Mouse (Mus musculus): ENCODE measurements at regions not wholly inside any gene's neighbourhood (a gene's known extent, or its start where the extent isn't known, plus 50 kb on each side); places are given as distances from the start of the nearest gene placed in this dataset.

DNA sequence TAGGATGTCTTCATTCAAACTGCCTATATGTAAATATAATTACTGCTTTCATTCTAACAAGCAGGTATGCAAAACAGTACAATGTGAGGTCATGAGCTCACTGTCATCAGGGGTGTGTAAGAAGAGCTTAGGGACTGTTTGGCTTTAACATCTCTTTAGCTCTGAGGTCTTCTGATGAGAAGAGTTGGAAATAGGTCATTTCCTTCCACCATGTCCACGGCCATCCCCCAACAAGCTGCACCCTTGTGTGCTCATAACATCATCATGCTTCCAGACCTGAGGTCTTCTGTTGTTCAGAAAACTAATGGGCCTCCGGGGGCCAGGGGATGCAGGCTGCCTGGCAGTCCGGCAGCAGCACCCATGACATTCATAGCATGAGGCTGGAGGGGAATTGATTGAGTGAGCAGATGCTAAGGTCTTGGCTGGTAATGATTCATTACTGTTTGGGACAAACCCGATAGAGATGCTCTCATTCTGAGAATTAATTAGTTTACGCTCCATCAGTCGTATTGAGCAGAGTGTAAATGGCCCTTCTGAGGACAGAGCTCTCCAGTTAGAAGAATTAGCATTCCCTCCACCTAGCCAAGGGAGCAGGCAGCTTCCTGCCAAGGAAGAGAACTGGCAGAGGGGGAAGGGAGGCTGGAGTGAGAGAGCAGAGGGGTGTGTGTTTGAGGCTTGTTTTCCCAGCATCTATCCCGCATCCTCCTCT is 64.0 kb downstream of the Rps24 start:
- Histone ChIP-seq H3K4me1 (ENCODE audit: control insufficient read depth, insufficient read depth, low read length) (peaks cover 14% of the 10 kb centered on the region), H3K27ac (replicated peaks; ENCODE audit: low read depth, low read length) (peak overlapping the region; percentile 76), H3K9ac (replicated peaks; ENCODE audit: low read length) (no peak overlapping the region), H3K9me3 (ENCODE audit: control insufficient read depth, low read length) (peaks cover 2% of the 10 kb centered on the region; the same call in 1 of the 2 replicates), H3K27me3 (ENCODE audit: control insufficient read depth, insufficient read depth, low read length) (no peaks in the 10 kb centered on the region), H3K4me2 (ENCODE audit: low read length) (no peak overlapping the region), H3K36me3 (ENCODE audit: control insufficient read depth, insufficient read depth, low read length) (no peaks in the 10 kb centered on the region), H3K4me3 (replicated peaks; ENCODE audit: low read depth, low read length) (no peak overlapping the region)
- DNase-seq = peak; percentile 78
- ATAC-seq (ENCODE audit: low FRiP score, low TSS enrichment) = peak; percentile 72
- WGBS = 27% methylated on average over 7 of the region's 7 CpGs

DNA sequence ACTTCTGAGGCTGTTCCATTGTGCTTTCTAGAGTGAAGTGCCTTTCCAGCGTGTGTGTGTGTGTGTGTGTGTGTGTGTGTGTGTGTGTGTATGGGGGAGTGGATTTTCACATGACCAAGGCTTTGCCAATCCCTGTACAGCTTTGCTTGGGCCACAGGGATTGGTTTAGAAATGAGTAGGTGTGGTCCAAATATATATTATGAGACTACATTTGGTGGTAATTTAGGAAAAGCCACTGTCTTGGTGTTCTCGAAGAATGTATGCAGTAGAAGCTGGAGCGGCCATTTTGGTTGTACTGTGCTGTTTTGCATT is 64.5 kb downstream of the Rps24 start:
- Histone ChIP-seq H3K4me2 (ENCODE audit: low read length) (no peak overlapping the region), H3K9me3 (ENCODE audit: control insufficient read depth, low read length) (peaks cover 2% of the 10 kb centered on the region; the same call in 1 of the 2 replicates), H3K4me1 (ENCODE audit: control insufficient read depth, insufficient read depth, low read length) (peaks cover 14% of the 10 kb centered on the region), H3K4me3 (replicated peaks; ENCODE audit: low read depth, low read length) (no peak overlapping the region), H3K36me3 (ENCODE audit: control insufficient read depth, insufficient read depth, low read length) (no peaks in the 10 kb centered on the region), H3K9ac (replicated peaks; ENCODE audit: low read length) (no peak overlapping the region), H3K27me3 (ENCODE audit: control insufficient read depth, insufficient read depth, low read length) (no peaks in the 10 kb centered on the region), H3K27ac (replicated peaks; ENCODE audit: low read depth, low read length) (peak overlapping the region; percentile 76)
- ATAC-seq (ENCODE audit: low FRiP score, low TSS enrichment) = no peak
- no peak for DNase-seq
- WGBS = 78% methylated on average over 3 of the region's 3 CpGs

GRCm38 (mm10) chr14:24564801-24565624 is 78.1 kb downstream of the Rps24 start:
- Histone ChIP-seq H3K27ac (replicated peaks; ENCODE audit: low read depth, low read length) (0 out of 2 replicates have a peak overlapping the region, but pooled peaks have one; percentile 5), H3K9me3 (ENCODE audit: control insufficient read depth, low read length) (no peaks in the 10 kb centered on the region), H3K36me3 (ENCODE audit: control insufficient read depth, insufficient read depth, low read length) (no peaks in the 10 kb centered on the region), H3K4me2 (ENCODE audit: low read length) (no peak overlapping the region), H3K4me3 (replicated peaks; ENCODE audit: low read depth, low read length) (no peak overlapping the region), H3K4me1 (ENCODE audit: control insufficient read depth, insufficient read depth, low read length) (peaks cover 8% of the 10 kb centered on the region; the same call in 1 of the 2 replicates), H3K9ac (replicated peaks; ENCODE audit: low read length) (no peak overlapping the region), H3K27me3 (ENCODE audit: control insufficient read depth, insufficient read depth, low read length) (no peaks in the 10 kb centered on the region)
- ATAC-seq (ENCODE audit: low FRiP score, low TSS enrichment) (no peak), DNase-seq (no peak)
- 65% methylated on average over 9 of the region's 9 CpGs for WGBS

DNA sequence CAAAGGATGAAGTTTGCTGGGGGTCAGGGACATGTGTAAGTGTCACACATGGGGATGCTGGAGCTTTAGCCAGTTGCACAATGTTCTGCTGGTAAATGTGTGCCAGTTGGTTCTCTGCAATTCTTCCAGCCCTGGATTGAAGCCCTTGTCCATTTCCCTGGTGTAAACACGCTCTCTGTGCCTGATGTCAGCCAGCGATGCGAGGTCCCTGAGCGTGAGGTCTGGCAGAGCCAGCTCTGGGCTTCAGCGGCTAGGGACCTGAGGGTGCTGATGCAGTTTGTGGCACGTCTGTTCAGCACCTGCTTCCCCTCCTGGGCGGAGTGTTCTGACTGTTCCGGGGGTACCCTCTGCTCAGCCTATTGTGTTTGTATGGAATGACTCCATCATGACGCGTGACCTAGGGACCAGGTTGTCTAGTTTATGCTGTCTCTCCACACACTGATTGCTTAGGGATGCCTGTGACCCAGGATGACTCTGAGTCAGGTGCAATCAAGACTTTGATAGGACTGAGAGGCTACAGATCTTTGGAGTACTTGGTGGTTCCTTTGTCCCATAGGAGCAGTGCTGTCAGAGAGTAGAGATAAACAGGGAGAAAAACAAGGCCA is 78.9 kb downstream of the Rps24 start:
- Histone ChIP-seq H3K27me3 (ENCODE audit: control insufficient read depth, insufficient read depth, low read length) (no peaks in the 10 kb centered on the region), H3K27ac (replicated peaks; ENCODE audit: low read depth, low read length) (no peak overlapping the region), H3K4me3 (replicated peaks; ENCODE audit: low read depth, low read length) (no peak overlapping the region), H3K36me3 (ENCODE audit: control insufficient read depth, insufficient read depth, low read length) (no peaks in the 10 kb centered on the region), H3K9ac (replicated peaks; ENCODE audit: low read length) (no peak overlapping the region), H3K9me3 (ENCODE audit: control insufficient read depth, low read length) (no peaks in the 10 kb centered on the region), H3K4me1 (ENCODE audit: control insufficient read depth, insufficient read depth, low read length) (peaks cover 8% of the 10 kb centered on the region; the same call in 1 of the 2 replicates), H3K4me2 (ENCODE audit: low read length) (no peak overlapping the region)
- DNase-seq (no peak), ATAC-seq (ENCODE audit: low FRiP score, low TSS enrichment) (no peak)
- WGBS = 57% methylated on average over 10 of the region's 10 CpGs

DNA sequence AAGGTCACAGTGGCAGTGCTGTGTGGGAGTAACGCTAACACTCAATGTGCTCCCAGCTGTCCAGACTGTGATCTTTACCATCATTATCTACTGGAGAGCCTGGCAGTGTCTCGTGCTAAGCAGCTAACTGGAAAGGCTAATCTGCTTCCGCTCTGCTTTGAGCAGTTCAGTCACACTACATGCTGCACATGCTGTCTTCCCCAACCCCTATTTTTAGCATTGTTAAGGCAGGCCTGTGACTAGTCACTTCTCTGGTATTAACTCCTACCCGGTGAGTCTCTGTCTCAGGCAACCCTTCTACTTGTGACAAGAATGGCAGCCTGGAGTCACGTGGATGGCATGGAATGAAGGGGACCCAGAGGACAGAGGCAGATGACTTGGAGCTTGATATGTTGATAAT is 88.2 kb downstream of the Rps24 start:
- no peak overlapping the region for H3K4me3 ChIP-seq (replicated peaks; ENCODE audit: low read depth, low read length)
- no peaks in the 10 kb centered on the region for H3K27me3 ChIP-seq (ENCODE audit: control insufficient read depth, insufficient read depth, low read length)
- H3K4me2 ChIP-seq (ENCODE audit: low read length) = no peak overlapping the region
- H3K9ac ChIP-seq (replicated peaks; ENCODE audit: low read length) = no peak overlapping the region
- no peak overlapping the region for H3K27ac ChIP-seq (replicated peaks; ENCODE audit: low read depth, low read length)
- H3K9me3 ChIP-seq (ENCODE audit: control insufficient read depth, low read length) = no peaks in the 10 kb centered on the region
- 82% methylated on average over 5 of the region's 5 CpGs for WGBS
- H3K4me1 ChIP-seq (ENCODE audit: control insufficient read depth, insufficient read depth, low read length) = peaks cover 28% of the 10 kb centered on the region
- no peaks in the 10 kb centered on the region for H3K36me3 ChIP-seq (ENCODE audit: control insufficient read depth, insufficient read depth, low read length)
- DNase-seq (no peak), ATAC-seq (ENCODE audit: low FRiP score, low TSS enrichment) (no peak)

DNA sequence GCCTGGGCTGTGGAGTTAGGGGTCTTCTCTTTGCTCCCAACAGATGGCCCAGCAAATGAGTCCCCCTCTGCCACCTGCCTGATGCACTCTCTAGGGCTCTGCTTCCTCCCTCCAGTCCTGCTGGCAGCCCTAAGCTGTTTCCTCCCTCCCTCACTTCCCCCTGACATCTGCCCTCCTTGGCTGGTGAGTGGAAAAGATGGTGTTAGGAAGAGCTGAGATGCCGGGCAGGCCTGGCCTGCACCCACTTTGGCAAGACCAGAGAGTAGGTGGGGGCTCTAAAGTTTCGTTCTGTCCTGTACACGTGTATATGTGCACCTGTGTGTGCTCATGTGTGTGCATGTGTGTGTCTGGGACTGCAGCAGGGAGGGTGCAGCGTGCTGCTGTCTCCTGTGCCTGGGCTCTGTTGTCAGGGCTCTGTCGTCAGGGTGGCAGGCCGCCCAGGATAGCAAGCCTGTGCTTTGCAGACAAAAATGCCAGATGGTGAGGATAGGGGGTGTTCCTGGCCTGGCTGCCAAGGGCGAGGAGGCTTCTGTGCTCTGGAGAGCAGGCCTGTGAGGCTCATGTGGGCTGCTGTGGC is 91.7 kb downstream of the Rps24 start:
- H3K36me3 ChIP-seq (ENCODE audit: control insufficient read depth, insufficient read depth, low read length) = no peaks in the 10 kb centered on the region
- H3K27ac ChIP-seq (replicated peaks; ENCODE audit: low read depth, low read length) = peak overlapping the region; percentile 89
- H3K4me3 ChIP-seq (replicated peaks; ENCODE audit: low read depth, low read length) = no peak overlapping the region
- WGBS = 14% methylated on average over 7 of the region's 7 CpGs
- DNase-seq = peak; percentile 82
- peaks cover 2% of the 10 kb centered on the region; the same call in 1 of the 2 replicates for H3K9me3 ChIP-seq (ENCODE audit: control insufficient read depth, low read length)
- H3K4me2 ChIP-seq (ENCODE audit: low read length) = no peak overlapping the region; the same call in 1 of the 2 replicates
- peak; percentile 91 for ATAC-seq (ENCODE audit: low FRiP score, low TSS enrichment)
- H3K4me1 ChIP-seq (ENCODE audit: control insufficient read depth, insufficient read depth, low read length) = peaks cover 28% of the 10 kb centered on the region
- peak overlapping the region; percentile 21; the same call in 1 of the 2 replicates for H3K9ac ChIP-seq (replicated peaks; ENCODE audit: low read length)
- no peaks in the 10 kb centered on the region for H3K27me3 ChIP-seq (ENCODE audit: control insufficient read depth, insufficient read depth, low read length)

DNA sequence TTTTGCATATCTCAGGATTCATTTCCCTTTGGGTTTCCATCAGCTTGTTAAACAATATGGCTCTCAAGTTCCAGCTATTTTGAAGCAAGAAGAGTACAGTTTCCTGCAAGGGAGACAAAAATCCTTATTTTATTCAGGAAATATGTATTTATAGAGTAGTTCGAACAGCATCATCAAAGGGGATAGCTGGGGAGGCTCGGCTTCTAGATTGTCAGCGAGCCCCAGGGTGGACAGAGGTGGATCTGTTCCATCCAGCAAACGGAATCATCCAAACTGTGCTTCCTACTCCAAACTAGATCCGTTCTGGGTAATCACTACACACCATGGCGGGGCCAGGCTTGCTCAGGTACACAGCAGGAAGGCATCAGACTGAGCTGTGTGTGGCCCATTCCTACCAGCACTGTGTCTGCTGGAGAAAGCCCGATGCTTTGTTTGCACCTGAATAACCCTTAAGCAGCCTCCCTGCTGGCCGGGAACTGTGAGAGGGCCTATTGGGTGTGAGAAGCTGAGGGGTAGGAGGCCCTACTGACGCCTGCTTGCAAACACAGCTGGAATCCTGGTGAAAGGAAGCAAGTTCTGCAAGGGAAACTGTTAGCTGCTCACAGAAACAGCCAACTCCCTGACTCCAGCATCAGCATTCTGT is 92.3 kb downstream of the Rps24 start:
- Histone ChIP-seq H3K27ac (replicated peaks; ENCODE audit: low read depth, low read length) (peak overlapping the region; percentile 89), H3K9me3 (ENCODE audit: control insufficient read depth, low read length) (peaks cover 2% of the 10 kb centered on the region; the same call in 1 of the 2 replicates), H3K9ac (replicated peaks; ENCODE audit: low read length) (peak overlapping the region; percentile 21; the same call in 1 of the 2 replicates), H3K4me3 (replicated peaks; ENCODE audit: low read depth, low read length) (no peak overlapping the region), H3K4me1 (ENCODE audit: control insufficient read depth, insufficient read depth, low read length) (peaks cover 28% of the 10 kb centered on the region), H3K27me3 (ENCODE audit: control insufficient read depth, insufficient read depth, low read length) (no peaks in the 10 kb centered on the region), H3K36me3 (ENCODE audit: control insufficient read depth, insufficient read depth, low read length) (no peaks in the 10 kb centered on the region), H3K4me2 (ENCODE audit: low read length) (no peak overlapping the region; the same call in 1 of the 2 replicates)
- WGBS = 11% methylated on average over 9 of the region's 9 CpGs
- peak; percentile 49 for DNase-seq
- ATAC-seq (ENCODE audit: low FRiP score, low TSS enrichment) = no peak

Measured in midbrain, embryonic 14.5 days (tissue).